Mouse (Mus musculus): ENCODE measurements around the gene Alyref.

DNA sequence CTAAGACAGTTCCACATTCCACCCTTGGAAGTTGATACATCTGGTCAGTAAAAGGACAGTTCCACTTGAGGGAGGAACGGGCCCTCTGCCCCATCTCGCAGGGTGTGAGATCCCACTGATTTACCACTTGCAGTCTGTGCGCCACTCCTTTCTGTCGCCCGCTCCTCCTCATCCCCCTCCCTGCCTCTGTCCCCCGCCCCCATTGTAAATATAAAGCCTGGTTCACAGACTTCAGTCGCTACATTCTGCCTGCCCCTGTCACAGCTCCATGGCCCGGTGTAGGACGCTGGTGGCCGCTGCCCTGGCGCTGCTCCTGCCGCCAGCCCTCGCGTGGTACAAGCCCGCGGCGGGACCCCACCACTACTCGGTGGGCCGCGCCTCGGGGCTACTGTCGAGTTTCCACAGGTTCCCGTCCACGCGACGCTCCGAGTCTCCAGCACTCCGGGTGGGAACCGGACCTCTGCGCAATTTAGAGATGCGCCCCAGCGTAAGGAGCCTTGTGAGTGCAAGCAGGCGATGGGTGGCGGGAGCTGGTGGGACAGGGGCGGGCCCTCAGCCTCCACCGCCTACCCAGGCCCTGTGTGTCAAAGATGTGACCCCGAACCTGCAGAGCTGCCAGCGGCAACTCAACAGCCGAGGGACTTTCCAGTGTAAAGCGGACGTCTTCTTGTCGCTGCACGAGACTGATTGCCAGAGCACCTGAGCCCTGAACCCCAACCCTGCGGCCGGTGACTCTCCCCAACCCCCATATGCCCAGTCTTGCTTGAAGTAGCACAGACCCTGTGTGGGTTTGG is 10.3 kb upstream of the Alyref start, which contains the start of gene Npb:
- TF ChIP-seq EP300 (IDR thresholded peaks at IDR 0.05) (no peak), CTCF (IDR thresholded peaks at IDR 0.05) (no peak)

Measured in lung, postnatal 0 days (tissue).